Mouse (Mus musculus): ENCODE results near the gene Picalm.

DNA sequence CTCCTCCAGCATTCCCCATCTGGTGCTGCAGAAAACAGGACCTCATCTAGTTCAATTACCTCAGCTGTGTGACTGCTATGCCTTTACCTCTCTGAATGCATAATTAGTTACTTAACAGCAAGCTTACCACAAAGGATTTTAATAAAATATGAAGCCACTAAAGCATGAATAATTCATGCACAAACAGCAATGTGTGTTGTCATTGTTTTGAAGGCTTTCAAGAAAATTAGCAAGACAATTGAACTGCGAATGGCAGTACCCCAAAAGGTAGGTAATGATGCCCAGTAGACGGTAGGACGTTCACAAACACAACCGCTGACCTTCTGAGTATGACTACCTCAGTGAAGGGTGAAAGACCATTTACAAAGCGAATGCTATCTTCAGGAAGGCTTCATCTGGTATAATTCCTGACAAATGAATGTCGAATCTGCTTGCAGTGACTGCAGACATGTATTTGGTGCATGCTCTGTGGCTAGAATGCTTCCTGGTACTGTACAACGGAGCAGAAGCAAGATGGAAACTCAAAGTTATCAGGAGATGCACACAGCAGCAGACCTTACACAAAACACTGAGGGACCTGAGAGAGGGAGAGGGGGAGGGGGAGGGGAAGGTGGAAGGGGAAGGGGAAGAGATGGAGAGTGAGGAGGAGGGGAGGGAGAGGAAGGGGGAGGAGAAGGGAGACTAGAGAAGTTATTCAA is 132.0 kb downstream of the Picalm start:
- TF ChIP-seq USF1 (IDR thresholded peaks at IDR 0.05; ENCODE audit: low read depth): no peak
- TF ChIP-seq POLR2A (IDR thresholded peaks at IDR 0.05; ENCODE audit: insufficient read length, low read depth): no peak
- no peak for TF ChIP-seq MYOD1 (IDR thresholded peaks at IDR 0.05; ENCODE audit: control insufficient read depth in 1 of 3, insufficient read length in 2 of 3, low read depth in 2 of 3)
